Mouse (Mus musculus) T-helper 1 cell (primary cell): Measurements from ENCODE around the gene Nkx6-1.

Experiments
- in situ Hi-C: fragments of 300-600 bp; cut with MboI, MseI; formaldehyde crosslinking; loops from one replicate; pipeline ENCODE4 v1.15.1; 2025; ENCODE audit warnings: high pct_unique_total_duplicates

The Nkx6-1 gene

DNA sequence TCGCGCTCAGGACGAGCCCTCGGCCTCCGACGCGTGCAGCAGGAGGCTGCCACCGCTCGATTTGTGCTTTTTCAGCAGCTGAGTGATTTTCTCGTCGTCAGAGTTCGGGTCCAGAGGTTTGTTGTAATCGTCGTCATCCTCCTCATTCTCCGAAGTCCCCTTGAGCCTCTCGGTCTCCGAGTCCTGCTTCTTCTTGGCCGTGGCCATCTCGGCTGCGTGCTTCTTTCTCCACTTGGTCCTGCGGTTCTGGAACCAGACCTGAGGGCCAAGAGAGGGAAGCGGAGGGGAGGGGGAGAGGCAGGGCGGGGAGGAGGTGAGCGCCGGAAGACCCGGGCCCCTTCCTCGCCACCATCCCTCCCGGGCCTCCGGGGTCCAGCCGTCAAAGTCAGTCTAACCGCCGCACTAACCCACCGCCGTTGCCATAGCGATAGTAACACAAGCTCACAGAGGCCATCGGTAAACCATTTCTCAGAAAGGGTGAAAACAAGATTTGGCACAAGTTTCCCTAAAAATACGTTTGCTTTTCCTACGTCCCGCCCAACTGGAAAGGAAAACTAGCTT is 5.3 kb downstream of the Nkx6-1 start:
- in situ Hi-C loops = no loop called here

DNA sequence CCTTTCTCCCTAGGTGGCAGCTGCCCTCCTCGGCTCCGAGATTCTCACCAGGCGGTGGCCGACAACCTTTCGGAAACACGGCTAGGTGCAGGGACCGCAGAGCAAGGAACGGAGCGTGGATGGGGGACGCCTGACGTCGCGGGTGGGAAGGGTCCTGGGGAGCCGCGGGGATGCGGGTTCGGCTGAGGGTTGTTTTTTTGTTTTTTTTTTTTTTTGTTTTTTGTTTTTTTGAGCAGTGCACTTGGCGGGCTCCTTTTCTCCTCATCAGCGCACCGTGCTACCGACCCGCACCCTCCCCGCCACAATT is 5.9 kb downstream of the Nkx6-1 start:
- in situ Hi-C loops = no loop called here

DNA sequence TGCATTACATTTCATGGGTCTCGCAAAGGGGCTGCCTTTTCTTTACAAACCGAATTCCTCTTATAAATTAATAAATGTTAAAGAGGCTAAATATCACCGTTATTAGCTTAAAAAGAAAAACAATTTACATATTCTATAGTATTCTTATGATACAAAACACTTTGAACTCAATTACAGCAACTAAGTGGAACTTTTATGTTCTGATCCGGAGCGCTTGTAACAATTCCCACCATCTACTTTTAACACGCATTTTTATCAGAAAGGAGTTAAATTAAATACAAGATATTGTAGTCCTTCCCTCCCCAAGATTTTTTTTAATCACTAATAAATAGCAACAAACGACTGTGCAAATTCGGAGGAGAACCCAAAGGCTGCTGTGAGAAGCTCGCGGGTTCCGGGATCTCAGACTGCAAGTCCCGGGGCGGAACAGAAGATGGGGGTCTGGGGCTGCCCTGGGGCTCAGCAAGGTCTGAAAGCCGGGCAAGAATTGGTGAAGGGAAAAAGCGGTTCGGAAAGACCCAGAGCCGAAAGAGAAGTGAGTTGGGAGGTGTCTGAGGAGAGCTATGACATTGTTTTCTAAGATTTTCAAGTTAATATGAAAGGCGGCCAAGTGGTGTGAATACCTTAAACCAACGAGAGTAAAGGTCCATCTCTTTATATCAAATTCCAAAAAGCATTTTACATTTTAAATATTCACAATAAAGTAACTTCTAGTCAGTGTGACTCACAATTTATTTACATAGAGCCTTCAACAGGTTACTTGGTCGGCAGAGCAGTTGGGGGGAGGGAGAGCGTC is 6.4 kb downstream of the Nkx6-1 start:
- in situ Hi-C loops = no loop called here

DNA sequence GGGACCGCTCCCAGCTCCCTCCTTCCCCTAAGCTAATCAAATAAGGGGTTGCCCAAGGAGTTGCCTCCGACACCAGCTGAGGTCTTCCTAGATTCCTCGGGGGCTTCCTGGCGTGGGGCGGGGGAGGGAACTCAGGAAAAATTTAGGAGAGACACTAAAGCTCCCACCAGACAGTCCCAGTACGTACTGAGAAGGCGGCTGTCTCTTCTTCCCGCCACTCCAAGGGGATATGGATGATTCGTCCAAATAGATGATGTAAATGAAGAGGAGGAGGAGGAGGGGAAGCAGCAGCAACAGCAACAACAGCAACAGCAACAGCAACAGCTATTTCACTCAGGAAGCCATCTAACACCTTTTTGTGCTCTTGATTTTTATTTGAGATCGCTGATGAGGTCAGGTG is 7.1 kb downstream of the Nkx6-1 start:
- in situ Hi-C loops = no loop called here

DNA sequence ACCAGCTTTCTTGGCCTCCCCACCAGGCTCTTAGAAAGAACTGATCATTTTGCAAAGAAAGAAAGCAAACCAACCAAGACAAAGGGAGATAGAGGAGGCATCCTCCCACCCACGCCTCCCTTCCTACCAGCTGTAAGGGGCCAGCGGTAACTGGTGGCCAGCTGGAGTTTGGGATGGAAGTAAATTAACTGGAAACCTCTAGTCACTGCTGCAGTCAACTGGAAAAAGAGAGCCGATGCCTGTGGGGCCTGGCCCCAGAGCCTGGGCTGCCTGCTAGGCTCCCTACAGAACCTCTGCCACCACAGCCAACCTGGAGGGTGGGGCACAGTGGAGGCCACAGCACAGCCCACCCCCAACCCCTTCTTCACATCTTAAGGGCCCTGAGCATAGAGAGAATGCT is 8.7 kb downstream of the Nkx6-1 start:
- in situ Hi-C loops = no loop called here

DNA sequence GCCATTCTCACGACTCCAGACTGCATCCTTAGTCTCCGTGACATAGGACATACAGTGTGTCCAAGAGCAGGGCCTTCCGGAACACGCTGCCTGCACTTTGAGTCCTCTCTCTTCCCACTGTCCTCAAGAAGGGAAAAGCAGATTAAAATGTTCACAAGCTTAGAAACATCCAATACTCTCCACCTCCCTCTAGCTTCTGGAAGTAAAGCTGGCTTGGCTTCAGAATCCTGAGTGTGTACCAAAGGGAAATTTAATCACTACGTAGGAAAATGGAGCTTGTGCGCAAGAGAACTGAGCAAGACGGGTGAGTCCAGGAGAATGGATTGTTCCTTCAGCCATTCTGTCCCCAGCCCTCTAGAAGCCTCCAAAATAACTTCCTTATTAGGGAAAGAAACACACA is 9.4 kb downstream of the Nkx6-1 start:
- in situ Hi-C loops = no loop called here

DNA sequence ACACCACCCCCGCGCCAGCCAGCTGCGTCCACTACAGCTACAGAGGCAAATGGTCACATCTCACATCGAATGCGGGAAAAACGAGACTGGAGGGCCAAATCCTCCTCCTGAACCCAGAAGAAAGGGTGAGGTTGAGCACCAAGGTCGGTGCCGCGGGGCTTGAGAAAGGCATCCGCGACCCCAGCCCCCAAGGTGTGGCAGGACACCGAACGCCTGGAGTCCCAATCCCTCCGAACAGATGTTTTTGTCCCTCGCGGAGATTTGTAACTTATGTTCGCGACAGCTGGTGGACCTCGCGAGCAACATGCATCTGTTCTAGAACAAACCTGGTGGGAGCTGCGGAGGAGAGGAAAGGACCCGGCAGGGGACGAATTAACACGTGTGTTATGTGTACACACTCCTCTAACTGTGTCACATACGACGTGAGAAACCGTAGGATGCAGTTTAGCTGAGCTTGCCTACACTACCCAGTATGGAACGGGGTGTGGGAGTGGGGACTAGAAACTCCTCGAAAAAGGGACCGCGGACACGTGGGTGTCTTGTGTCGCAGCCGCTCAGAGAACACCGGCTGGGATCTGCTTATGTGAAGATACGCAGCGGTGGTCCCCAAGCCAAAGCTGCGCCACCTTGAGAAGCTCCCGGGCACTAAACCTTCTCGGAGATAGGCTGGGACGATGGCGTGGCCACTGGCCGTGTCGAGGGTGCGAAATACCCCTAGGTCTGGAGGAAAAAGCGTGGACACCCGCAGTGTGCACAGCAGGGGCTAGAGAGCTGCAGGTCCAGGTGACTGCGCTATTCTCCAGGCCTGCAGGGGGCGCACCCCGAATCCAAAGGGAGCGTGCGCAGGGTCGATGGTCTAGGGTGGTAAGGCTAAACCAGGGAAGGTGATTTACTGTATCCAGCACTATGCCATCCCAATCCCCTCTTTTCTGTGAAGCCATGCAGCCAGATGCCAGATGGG is 16.8 kb downstream of the Nkx6-1 start:
- in situ Hi-C loops = no loop called here

DNA sequence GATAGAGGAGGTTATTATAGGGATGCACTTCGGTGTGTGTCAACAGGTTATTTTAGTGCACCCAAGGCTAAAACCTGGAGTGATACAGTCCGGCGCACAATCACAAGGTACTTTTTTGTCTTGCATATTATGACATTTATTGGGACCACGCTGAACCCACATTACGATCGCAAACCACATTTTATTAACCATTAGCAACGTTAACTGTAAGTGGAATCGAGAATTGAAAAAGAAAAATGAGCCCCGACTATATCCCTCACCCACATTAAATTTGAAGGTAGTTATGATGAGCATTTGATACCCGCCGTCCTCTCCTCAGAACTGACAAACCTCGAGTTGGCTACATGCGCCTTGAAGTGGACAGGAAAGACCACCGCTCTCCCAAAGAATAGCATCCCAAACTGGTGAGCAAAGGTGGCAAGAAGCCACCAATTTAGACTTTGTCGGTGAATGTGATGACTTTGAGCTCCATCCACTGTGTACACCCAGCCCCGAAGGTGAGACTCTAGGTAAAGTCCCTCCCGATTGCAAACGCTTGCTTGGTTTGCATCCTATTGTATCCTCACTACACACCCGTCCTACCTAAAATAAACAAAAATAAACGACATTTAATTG is 17.7 kb downstream of the Nkx6-1 start:
- in situ Hi-C loops = no loop called here

DNA sequence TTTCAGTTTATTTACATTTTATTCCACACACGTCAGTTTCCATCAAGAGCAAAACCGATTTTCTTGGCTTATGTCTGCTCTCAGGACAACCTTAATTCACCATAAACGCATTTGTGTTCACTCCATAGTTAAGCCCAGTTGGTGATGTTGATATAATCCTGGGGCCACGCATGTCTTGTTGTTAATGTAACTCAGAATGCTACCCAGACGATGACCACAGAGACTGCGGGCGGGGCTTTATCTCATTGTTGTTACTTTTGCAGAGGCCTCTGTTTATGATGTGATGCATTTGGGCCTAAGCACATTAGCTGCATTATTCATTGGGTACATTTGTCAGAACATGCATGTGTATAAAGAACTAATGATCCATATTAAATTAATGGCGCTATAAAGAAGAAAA is 19.7 kb downstream of the Nkx6-1 start:
- in situ Hi-C loops = no loop called here

DNA sequence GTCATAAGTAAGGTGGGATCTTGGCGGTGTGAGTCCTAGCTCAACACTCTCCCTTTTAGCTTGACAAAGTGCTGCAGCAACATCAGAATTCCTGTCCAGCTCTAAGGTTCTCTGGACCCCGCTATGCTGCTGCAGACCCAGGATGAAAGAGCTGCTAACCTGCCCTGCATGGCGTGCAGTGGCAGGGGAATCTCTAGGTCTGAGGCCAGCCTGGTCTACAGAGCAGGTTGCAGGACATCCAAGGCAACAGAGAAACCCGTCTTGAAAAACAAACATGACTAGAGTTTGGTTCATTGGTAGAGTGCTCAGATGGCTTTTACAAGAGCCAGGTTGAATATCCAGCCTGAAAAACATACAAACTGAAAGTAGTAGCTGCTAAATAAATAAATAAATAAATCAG is 26.7 kb downstream of the Nkx6-1 start:
- in situ Hi-C loops = no loop called here
